Mouse (Mus musculus) embryonic facial prominence, embryonic 11.5 days (tissue): ENCODE measurements around the gene Gm3404. TPM values are rescaled to one million over a fixed set of nuclear protein-coding genes. Genes with fewer than 3 reads are reported as not detected.
A peak's percentile ranks its signal among the peaks of the same experiment; 100 is the strongest.
"Not testable (repeated sequence)": the region's sequence is repeated elsewhere in the genome, so short reads cannot be mapped to it uniquely, and the experiment has no call there.

ENCODE experiments used
- ATAC-seq: fragments of 200-750 bp; cut with Nextera tagmentation; replicated peaks from 2 replicates; pipeline ENCODE4 v1.8.0; 2017; ENCODE audit warnings: low read depth; ENCODE audit not compliant: insufficient number of reproducible peaks, low FRiP score, low TSS enrichment
- DNase-seq: peaks from one replicate; pipeline ENCODE4 v3.0.0-alpha.2; 2015; ENCODE audit warnings: low spot score
- H3K27ac ChIP-seq: fragments of 300-500 bp; sonication (generic); replicated peaks from 2 replicates; pipeline ENCODE4 v1.5.1; 2014; ENCODE audit warnings: mild to moderate bottlenecking, low read depth, low read length, control low read depth
- H3K27me3 ChIP-seq: fragments of 300-500 bp; sonication (generic); 2 replicates; pipeline ENCODE4 v1.6.1; 2014; ENCODE audit warnings: mild to moderate bottlenecking, low read length, moderate library complexity, mixed read lengths; ENCODE audit not compliant: control insufficient read depth, insufficient read depth
- H3K36me3 ChIP-seq: fragments of 300-500 bp; sonication (generic); replicated peaks from 2 replicates; pipeline ENCODE4 v1.6.1; 2014; ENCODE audit warnings: low read depth, mild to moderate bottlenecking, low read length, moderate library complexity, mixed read lengths; ENCODE audit not compliant: control insufficient read depth, insufficient read depth
- H3K4me1 ChIP-seq: fragments of 300-500 bp; sonication (generic); 2 replicates; pipeline ENCODE4 v1.6.1; 2014; ENCODE audit warnings: low read length, mixed read lengths; ENCODE audit not compliant: control insufficient read depth, insufficient read depth
- H3K4me2 ChIP-seq: fragments of 300-500 bp; sonication (generic); 2 replicates; pipeline ENCODE4 v1.6.1; 2014; ENCODE audit warnings: low read depth, mild to moderate bottlenecking, control low read depth, low read length, moderate library complexity
- H3K4me3 ChIP-seq: fragments of 300-500 bp; sonication (generic); 2 replicates; pipeline ENCODE4 v1.5.1; 2014; ENCODE audit warnings: low read depth, low read length, control low read depth
- H3K9ac ChIP-seq: fragments of 300-500 bp; sonication (generic); replicated peaks from 2 replicates; pipeline ENCODE4 v1.6.1; 2014; ENCODE audit warnings: mild to moderate bottlenecking, control low read depth, low read length
- H3K9me3 ChIP-seq: fragments of 300-500 bp; sonication (generic); replicated peaks from 2 replicates; pipeline ENCODE4 v1.6.1; 2016; ENCODE audit warnings: mild to moderate bottlenecking, low read length, inconsistent platforms, mixed read lengths; ENCODE audit not compliant: control insufficient read depth
- WGBS: fragments of 180-500 bp; shearing (Covaris S2); extraction: QIAGEN DNeasy Blood & Tissue Kit; methylation state at CpG from one replicate; pipeline ENCODE4 v1.1.7; 2014; 5-methylcytosine and 5-hydroxymethylcytosine counted together
- polyA plus RNA-seq: library from polyadenylated mRNA; unstranded; fragments of >200 nt; fragmentation: Nextera tagmentation; extraction: Ambion mirVana; gene quantifications from 2 replicates; pipeline ENCODE4 v1.2.1, GENCODE M21; 2014

The Gm3404 gene
- not detected in 2 replicates for polyA plus RNA-seq

GRCm38 (mm10) chr5:146525501-146525900 lies at the start of gene Gm3404:
Gene Gm3404 (plus strand): TSS chr5:146525801.
- WGBS: 100% methylated on average over 1 of the region's 3 CpGs
- not testable (repeated sequence) for H3K36me3 ChIP-seq, DNase-seq, H3K9ac ChIP-seq, H3K4me1 ChIP-seq, H3K4me3 ChIP-seq, H3K27me3 ChIP-seq, ATAC-seq, H3K4me2 ChIP-seq, H3K9me3 ChIP-seq, H3K27ac ChIP-seq

- H3K4me2 ChIP-seq, H3K9ac ChIP-seq, H3K4me1 ChIP-seq, H3K27ac ChIP-seq, H3K4me3 ChIP-seq, H3K36me3 ChIP-seq, ATAC-seq, H3K27me3 ChIP-seq, H3K9me3 ChIP-seq: not testable (repeated sequence)
- peak; percentile 6 for DNase-seq
- 11% methylated on average over 4 of the region's 4 CpGs for WGBS
These were observed 46.0 kb upstream of the Gm3404 start for GRCm38 (mm10) chr5:146479564-146479963.

- not testable (repeated sequence) for H3K27ac ChIP-seq, H3K4me3 ChIP-seq, DNase-seq, H3K9ac ChIP-seq, H3K27me3 ChIP-seq, H3K4me2 ChIP-seq, H3K4me1 ChIP-seq, H3K9me3 ChIP-seq, H3K36me3 ChIP-seq, ATAC-seq
- WGBS: no CpG with 5 or more reads among the region's 3 CpGs
These were observed 43.9 kb upstream of the Gm3404 start, which contains the start of gene Gm6408 for GRCm38 (mm10) chr5:146481665-146482064. Gene Gm6408 (plus strand): TSS chr5:146481965.

GRCm38 (mm10) chr5:146488959-146489358 lies 36.6 kb upstream of the Gm3404 start:
- not testable (repeated sequence) for H3K4me1 ChIP-seq, DNase-seq, H3K9me3 ChIP-seq, H3K4me2 ChIP-seq, H3K27ac ChIP-seq, H3K4me3 ChIP-seq, H3K27me3 ChIP-seq, H3K36me3 ChIP-seq, ATAC-seq, H3K9ac ChIP-seq
- 11% methylated on average over 3 of the region's 4 CpGs for WGBS

DNA sequence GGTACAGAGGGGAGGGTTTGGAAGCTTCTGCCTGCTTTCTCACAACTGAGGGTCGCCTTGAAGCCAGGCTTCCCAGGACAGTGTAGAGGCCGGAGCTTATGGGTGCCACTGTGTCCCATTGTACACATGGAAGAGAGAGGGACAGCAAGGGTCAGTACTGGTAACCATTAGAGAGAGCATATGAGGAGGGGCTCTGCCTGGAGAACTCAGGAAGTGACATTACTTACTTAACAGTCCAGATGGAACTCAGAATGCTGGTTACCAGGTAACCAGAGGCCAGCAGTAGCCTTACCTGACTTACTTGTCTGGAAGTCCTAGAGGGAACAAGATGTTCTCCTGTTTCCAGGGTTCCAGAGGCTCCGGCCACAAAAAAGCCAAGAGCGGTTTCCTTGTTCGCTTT lies 34.5 kb upstream of the Gm3404 start, which contains the start of gene Gm6370:
Gene Gm6370, plus strand, starts transcription at position 301 of the 400 bp plus-strand sequence.
- not testable (repeated sequence) for H3K4me2 ChIP-seq, H3K9me3 ChIP-seq, H3K4me1 ChIP-seq, H3K27me3 ChIP-seq, H3K27ac ChIP-seq, H3K4me3 ChIP-seq, H3K9ac ChIP-seq, DNase-seq, H3K36me3 ChIP-seq, ATAC-seq
- no CpG with 5 or more reads among the region's 5 CpGs for WGBS

DNA sequence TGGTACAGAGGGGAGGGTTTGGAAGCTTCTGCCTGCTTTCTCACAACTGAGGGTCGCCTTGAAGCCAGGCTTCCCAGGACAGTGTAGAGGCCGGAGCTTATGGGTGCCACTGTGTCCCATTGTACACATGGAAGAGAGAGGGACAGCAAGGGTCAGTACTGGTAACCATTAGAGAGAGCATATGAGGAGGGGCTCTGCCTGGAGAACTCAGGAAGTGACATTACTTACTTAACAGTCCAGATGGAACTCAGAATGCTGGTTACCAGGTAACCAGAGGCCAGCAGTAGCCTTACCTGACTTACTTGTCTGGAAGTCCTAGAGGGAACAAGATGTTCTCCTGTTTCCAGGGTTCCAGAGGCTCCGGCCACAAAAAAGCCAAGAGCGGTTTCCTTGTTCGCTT lies 23.5 kb upstream of the Gm3404 start, which contains the start of gene 4930449I24Rik:
Gene 4930449I24Rik, plus strand, starts transcription at position 301 of the 400 bp plus-strand sequence.
- not testable (repeated sequence) for DNase-seq, H3K4me1 ChIP-seq, H3K9ac ChIP-seq, H3K27ac ChIP-seq, H3K4me3 ChIP-seq, ATAC-seq, H3K4me2 ChIP-seq, H3K36me3 ChIP-seq, H3K9me3 ChIP-seq, H3K27me3 ChIP-seq
- no CpG with 5 or more reads among the region's 5 CpGs for WGBS

- no CpG with 5 or more reads among the region's 5 CpGs for WGBS
- H3K9me3 ChIP-seq, DNase-seq, ATAC-seq, H3K27me3 ChIP-seq, H3K36me3 ChIP-seq, H3K4me2 ChIP-seq, H3K4me3 ChIP-seq, H3K9ac ChIP-seq, H3K4me1 ChIP-seq, H3K27ac ChIP-seq: not testable (repeated sequence)
These were observed 11.8 kb upstream of the Gm3404 start, which contains the start of gene Gm3402 for GRCm38 (mm10) chr5:146513823-146514222. Gene Gm3402 (plus strand): TSS chr5:146514123.

GRCm38 (mm10) chr5:146537347-146537746 lies 11.7 kb downstream of the Gm3404 start, which contains the start of gene Gm3409:
Gene Gm3409 (plus strand): TSS chr5:146537647.
- WGBS: 100% methylated on average over 2 of the region's 3 CpGs
- H3K27ac ChIP-seq, H3K36me3 ChIP-seq, H3K27me3 ChIP-seq, DNase-seq, H3K9ac ChIP-seq, ATAC-seq, H3K9me3 ChIP-seq, H3K4me1 ChIP-seq, H3K4me2 ChIP-seq, H3K4me3 ChIP-seq: not testable (repeated sequence)
